In the genomic region with DNA sequence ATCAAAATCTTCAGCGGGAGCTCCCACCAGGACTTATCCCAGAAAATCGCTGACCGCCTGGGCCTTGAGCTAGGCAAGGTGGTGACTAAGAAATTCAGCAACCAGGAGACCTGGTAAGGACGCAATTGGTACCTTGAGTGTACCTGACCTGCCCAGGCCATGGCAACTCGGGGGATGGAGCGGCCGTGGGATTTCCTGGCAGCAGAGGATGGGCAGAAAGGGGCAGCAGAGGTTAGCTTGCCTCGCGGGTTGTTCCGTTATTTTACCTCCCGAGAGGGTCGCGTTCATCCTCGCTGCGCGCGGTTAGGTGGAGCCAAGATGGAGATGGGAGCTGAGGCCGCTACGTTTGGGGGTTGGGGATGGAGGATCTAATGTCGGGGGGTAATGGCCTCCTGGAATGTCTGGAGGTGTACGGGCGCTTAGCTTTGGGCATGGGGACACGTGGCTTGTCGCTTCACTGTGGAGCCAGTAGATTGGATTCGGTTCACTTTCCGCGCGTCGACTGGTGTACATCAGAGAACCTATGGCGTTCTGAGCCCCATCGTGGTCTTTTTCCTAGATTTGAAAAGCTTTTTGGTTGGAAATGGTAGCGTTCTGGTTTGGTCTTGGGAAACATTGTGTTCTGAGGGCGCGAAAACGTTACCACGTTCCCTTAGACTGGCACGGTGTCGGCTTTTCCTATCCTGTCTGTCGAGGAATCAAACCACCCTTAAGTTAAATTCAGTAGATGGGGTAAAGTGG, we compare ENCODE assay signal across 8 mouse cellular contexts. TPM values are rescaled to one million over a fixed set of nuclear protein-coding genes. Genes with fewer than 3 reads are reported as not detected.
DNase-seq lines count a peak whose midpoint lies in the region; ATAC-seq lines count a peak whose summit lies in the region.

No protein-coding gene starts in this region.

- WGBS in lung, embryonic 15.5 days, result 16% methylated on average over 39 of the region's 39 CpGs
- 15% methylated on average over 39 of the region's 39 CpGs for WGBS in forebrain, embryonic 10.5 days

- no peak overlapping the region for H3K27ac ChIP-seq in lung, embryonic 15.5 days
- H3K27ac ChIP-seq in forebrain, embryonic 10.5 days, result peak overlapping the region; percentile 86

- H3K4me3 ChIP-seq in lung, embryonic 15.5 days, result peak overlapping the region; percentile 57
- H3K4me3 ChIP-seq in forebrain, embryonic 10.5 days, result peak overlapping the region; percentile 62

- H3K36me3 ChIP-seq in lung, embryonic 15.5 days, result no peaks in the 10 kb centered on the region
- H3K36me3 ChIP-seq in forebrain, embryonic 10.5 days (replicated peaks), result no peaks in the 10 kb centered on the region

- H3K9ac ChIP-seq in lung, embryonic 15.5 days, result peak overlapping the region; percentile 37

- H3K27me3 ChIP-seq in lung, embryonic 15.5 days, result no peaks in the 10 kb centered on the region
- peaks cover 59% of the 10 kb centered on the region for H3K27me3 ChIP-seq in forebrain, embryonic 10.5 days (ENCODE audit: poor library complexity, severe bottlenecking)

- DNase-seq in lung, postnatal 25 days (ENCODE audit: low spot score), result no peak
- DNase-seq in adipocyte (ENCODE audit: low spot score), result peak; percentile 14
- DNase-seq in forebrain, embryonic 10.5 days (ENCODE audit: extremely low spot score, low spot score), result peak; percentile 37
- DNase-seq in induced T-regulatory cell, adult 2 months (ENCODE audit: low read depth), result peak; percentile 48
- peak; percentile 2 for DNase-seq in lung, postnatal 10 days
- peak; percentile 35 to 40 for DNase-seq in right cerebral cortex, postnatal 10 days (ENCODE audit: low spot score in 2 of 2)
- DNase-seq in urinary bladder, postnatal 14 days (ENCODE audit: low spot score), result no peak

- H3K4me2 ChIP-seq in lung, embryonic 15.5 days, result peak overlapping the region; percentile 71

- H3K9me3 ChIP-seq in lung, embryonic 15.5 days, result no peaks in the 10 kb centered on the region
- H3K9me3 ChIP-seq in forebrain, embryonic 10.5 days, result no peaks in the 10 kb centered on the region

- peak; percentile 41; the same call in 1 of the 2 replicates for ATAC-seq in lung, embryonic 15.5 days (ENCODE audit: borderline replicate concordance, extremely low read depth, low FRiP score, low TSS enrichment)

- no peaks in the 10 kb centered on the region for H3K4me1 ChIP-seq in lung, embryonic 15.5 days
- H3K4me1 ChIP-seq in forebrain, embryonic 10.5 days, result peaks cover 6% of the 10 kb centered on the region

RNA-seq across cellular contexts. Expression of a gene that starts 0.5 kb away (rescaled TPM):
- 38.1 and 41.1 TPM in 2 replicates for polyA plus RNA-seq in lung, embryonic 15.5 days (2015; fragmentation: Nextera tagmentation; extraction: Ambion mirVana)
- 96.9 and 99.1 TPM in 2 replicates for polyA plus RNA-seq in forebrain, embryonic 10.5 days (2016; fragmentation: Nextera tagmentation; extraction: Ambion mirVana)

Comparison
In these comparisons a context has a peak if more than half of its experiments do, and no peak if none do; other contexts are left out.
1. DNase-seq: peak in adipocyte (single experiment), forebrain, embryonic 10.5 days (single experiment), induced T-regulatory cell, adult 2 months (single experiment), lung, postnatal 10 days (single experiment) and right cerebral cortex, postnatal 10 days (2 of 2); none in lung, postnatal 25 days (single experiment) and urinary bladder, postnatal 14 days (single experiment).